ENCODE assay signal across 14 mouse cellular contexts in genomic region chr13:15513114-15513513, GRCm38 (mm10).
"Had no signal": no experiment of that assay in that cellular context is flagged by ENCODE, and none has a peak within 500 bp of the region (broad histone marks: within the 10 kb centered on the region; RNA-seq: fewer than 3 reads in every experiment).

No protein-coding gene starts in this region.

- H3K36me3 ChIP-seq: kidney, embryonic 15.5 days; midbrain, embryonic 10.5 days; neural tube, embryonic 15.5 days had no signal

- H3K4me2 ChIP-seq: kidney, embryonic 15.5 days; neural tube, embryonic 15.5 days had no signal

- H3K27me3 ChIP-seq: kidney, embryonic 15.5 days; neural tube, embryonic 15.5 days had no signal

- H3K4me3 ChIP-seq: kidney, embryonic 15.5 days; left cerebral cortex, adult 2 months; midbrain, embryonic 10.5 days; myocyte; neural tube, embryonic 15.5 days had no signal

- ATAC-seq: lung, postnatal 0 days had no signal

- H3K27ac ChIP-seq: kidney, embryonic 15.5 days; left cerebral cortex, adult 2 months; liver, embryonic 14.5 days; midbrain, embryonic 10.5 days; neural tube, embryonic 15.5 days had no signal

- H3K9ac ChIP-seq: kidney, embryonic 15.5 days; liver, embryonic 14.5 days; neural tube, embryonic 15.5 days had no signal

- H3K9me3 ChIP-seq: kidney, embryonic 15.5 days; midbrain, embryonic 10.5 days; neural tube, embryonic 15.5 days had no signal

- DNase-seq: kidney, adult 2 months; kidney, postnatal 14 days; liver; lung, adult 2 months; lung, postnatal 4 days; thymus, adult 18-20 months; thymus, postnatal 14 days had no signal
